Mouse (Mus musculus): ENCODE measurements around the gene Dyrk1a.

DNA sequence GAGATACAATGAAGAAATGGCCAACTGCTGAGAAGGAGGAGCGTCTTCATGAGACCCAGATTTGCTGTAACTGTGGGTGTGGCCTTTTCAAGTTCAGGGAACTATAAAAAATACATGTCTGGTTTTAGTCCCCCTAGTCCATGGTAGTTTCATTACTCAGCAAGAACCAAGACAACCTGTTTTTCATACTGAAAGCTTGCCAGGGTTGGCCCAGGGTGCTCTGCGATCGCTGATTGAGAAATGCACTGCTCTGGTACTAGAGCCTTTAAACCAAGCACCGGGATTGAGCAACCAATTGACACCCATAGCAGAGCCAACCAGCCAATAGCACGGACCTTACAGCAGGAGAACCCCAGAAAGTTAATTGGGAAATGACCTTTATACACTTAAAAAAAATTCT is 13.6 kb upstream of the Dyrk1a start:
- no peak for TF ChIP-seq EP300 (IDR thresholded peaks at IDR 0.05)
- TF ChIP-seq CTCF (IDR thresholded peaks at IDR 0.05): no peak

All from lung, postnatal 0 days (tissue).